Mouse (Mus musculus) intestine, embryonic 16.5 days (tissue): Measurements from ENCODE around the gene Wrb. TPM values are rescaled to one million over a fixed set of nuclear protein-coding genes. Genes with fewer than 3 reads are reported as not detected.
"Not testable (repeated sequence)": the region's sequence is repeated elsewhere in the genome, so short reads cannot be mapped to it uniquely, and the experiment has no call there.

Source experiments
- ATAC-seq: fragments of 200-750 bp; cut with Nextera tagmentation; 2 replicates; pipeline ENCODE4 v1.8.0; 2017; ENCODE audit warnings: moderate TSS enrichment, moderate library complexity
- H3K27ac ChIP-seq: fragments of 300-500 bp; sonication (generic); 2 replicates; pipeline ENCODE4 v1.5.1; 2014; ENCODE audit warnings: mild to moderate bottlenecking, low read length
- H3K27me3 ChIP-seq: fragments of 300-500 bp; sonication (generic); replicated peaks from 2 replicates; pipeline ENCODE4 v1.6.1; 2014; ENCODE audit warnings: low read length, control low read depth, mixed read lengths; ENCODE audit not compliant: control insufficient read depth, insufficient read depth
- H3K36me3 ChIP-seq: fragments of 300-500 bp; sonication (generic); 2 replicates; pipeline ENCODE4 v1.6.1; 2014; ENCODE audit warnings: low read length, control low read depth; ENCODE audit not compliant: control insufficient read depth, insufficient read depth
- H3K4me1 ChIP-seq: fragments of 300-500 bp; sonication (generic); 2 replicates; pipeline ENCODE4 v1.6.1; 2014; ENCODE audit warnings: low read length, control low read depth, mixed read lengths; ENCODE audit not compliant: control insufficient read depth, insufficient read depth
- H3K4me2 ChIP-seq: fragments of 300-500 bp; sonication (generic); 2 replicates; pipeline ENCODE4 v1.6.1; 2014; ENCODE audit warnings: low read depth, low read length, control low read depth
- H3K4me3 ChIP-seq: fragments of 300-500 bp; sonication (generic); 2 replicates; pipeline ENCODE4 v1.5.1; 2014; ENCODE audit warnings: mild to moderate bottlenecking, low read length
- H3K9ac ChIP-seq: fragments of 300-500 bp; sonication (generic); 2 replicates; pipeline ENCODE4 v1.6.1; 2014; ENCODE audit warnings: low read depth, low read length
- H3K9me3 ChIP-seq: fragments of 300-500 bp; sonication (generic); 2 replicates; pipeline ENCODE4 v1.6.1; 2016; ENCODE audit warnings: low read length, control low read depth; ENCODE audit not compliant: control insufficient read depth
- WGBS: fragments of 180-500 bp; shearing (Covaris S2); extraction: QIAGEN DNeasy Blood & Tissue Kit; methylation state at CpG from one replicate; pipeline ENCODE4 v1.1.7; 2014; 5-methylcytosine and 5-hydroxymethylcytosine counted together
- polyA plus RNA-seq: library from polyadenylated mRNA; unstranded; fragments of >200 nt; fragmentation: Nextera tagmentation; extraction: Ambion mirVana; gene quantifications from 2 replicates; pipeline ENCODE4 v1.2.1, GENCODE M21; 2015

Gene Wrb
- polyA plus RNA-seq = 46.9 and 53.2 TPM in 2 replicates

DNA sequence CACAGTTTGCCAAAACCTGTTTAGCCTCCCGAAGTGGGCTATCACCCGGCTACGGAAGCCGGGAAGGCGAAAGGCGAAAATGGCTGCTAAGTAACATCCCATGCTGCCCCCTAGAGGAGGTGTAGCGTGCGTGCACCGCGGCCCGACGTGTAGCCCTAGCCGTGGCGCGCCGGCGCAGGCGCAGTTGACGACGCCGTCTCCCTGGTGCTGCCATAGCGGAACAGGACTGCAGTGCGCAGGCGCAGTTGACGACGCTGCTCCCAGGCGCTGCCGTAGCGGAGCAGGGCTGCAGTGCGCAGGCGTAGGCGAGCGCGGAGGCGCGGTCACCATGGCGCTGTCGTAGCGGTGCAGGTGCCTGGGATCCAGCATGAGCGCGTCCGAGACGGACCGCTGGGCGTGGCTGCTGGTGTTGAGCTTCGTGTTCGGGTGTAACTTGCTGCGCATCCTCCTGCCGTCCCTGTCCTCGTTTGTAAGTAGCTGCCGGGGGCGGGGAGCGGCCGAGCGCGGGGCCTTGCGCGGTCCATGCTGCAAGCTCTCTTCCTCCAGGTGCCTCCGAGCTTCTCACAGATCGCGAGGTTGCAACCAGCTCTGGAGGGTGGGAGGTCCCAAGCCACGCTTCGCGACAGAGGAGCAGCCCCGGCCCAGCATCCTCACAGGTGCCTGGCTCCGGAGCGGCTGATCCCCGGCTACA, at the start of gene Wrb:
Gene Wrb, plus strand, starts transcription at position 298 of the 691 bp plus-strand sequence.
- Histone ChIP-seq H3K27me3 (no peaks in the 10 kb centered on the region), H3K9me3 (no peaks in the 10 kb centered on the region), H3K4me2 (peak within 1 kb of the TSS; percentile 77), H3K9ac (peak within 1 kb of the TSS; percentile 78), H3K27ac (peak within 1 kb of the TSS; percentile 55; the same call in 1 of the 2 replicates), H3K36me3 (no peaks in the 10 kb centered on the region), H3K4me1 (peaks cover 8% of the 10 kb centered on the region; the same call in 1 of the 2 replicates), H3K4me3 (peak within 1 kb of the TSS; percentile 81)
- WGBS = under 1% methylated on average over 68 of the region's 68 CpGs
- peak; percentile 97 for ATAC-seq

DNA sequence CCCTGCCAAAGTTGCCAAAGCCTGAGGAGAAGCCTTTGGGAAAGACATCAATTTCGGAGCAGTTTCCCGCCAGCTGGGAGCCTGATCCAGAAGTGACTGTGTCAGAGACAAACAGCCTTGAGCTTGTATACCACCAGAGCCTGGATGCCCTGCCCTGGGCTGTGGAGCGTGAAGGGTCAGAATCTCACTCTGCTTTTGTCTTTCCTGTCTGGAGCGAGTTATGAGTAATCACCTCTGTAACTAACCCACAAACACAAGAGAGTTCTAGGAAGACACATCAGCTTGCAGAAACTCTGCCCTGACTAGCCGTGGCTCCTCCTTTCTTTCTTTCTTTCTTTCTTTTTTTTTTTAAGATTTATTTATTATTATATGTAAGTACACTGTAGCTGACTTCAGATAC, 49.2 kb upstream of the Wrb start:
- H3K4me1 ChIP-seq = no peaks in the 10 kb centered on the region
- no peak overlapping the region for H3K4me3 ChIP-seq
- ATAC-seq = no peak
- H3K4me2 ChIP-seq = no peak overlapping the region
- 87% methylated on average over 5 of the region's 5 CpGs for WGBS
- H3K36me3 ChIP-seq = no peaks in the 10 kb centered on the region
- H3K27me3 ChIP-seq = no peaks in the 10 kb centered on the region
- no peak overlapping the region for H3K27ac ChIP-seq
- no peaks in the 10 kb centered on the region for H3K9me3 ChIP-seq
- no peak overlapping the region for H3K9ac ChIP-seq

DNA sequence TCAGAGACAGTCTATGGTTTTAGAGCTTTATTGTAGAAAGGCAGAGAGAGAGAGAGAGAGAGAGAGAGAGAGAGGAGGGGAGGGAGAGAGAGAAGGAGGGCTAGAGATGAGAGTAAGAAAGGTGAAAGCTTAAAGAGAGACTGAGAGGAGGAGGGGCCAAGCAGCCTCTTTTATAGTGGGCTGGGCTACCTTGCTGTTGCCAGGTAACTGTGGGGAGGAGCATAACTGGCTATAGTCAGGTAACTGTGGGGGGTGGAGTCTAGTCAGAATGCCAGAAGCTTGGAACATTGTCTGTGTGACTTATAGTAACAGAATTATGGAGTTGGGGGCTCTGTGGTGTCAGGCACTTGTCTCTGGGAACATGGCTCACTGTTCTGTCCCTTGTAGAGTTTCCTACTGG, 47.4 kb upstream of the Wrb start:
- not testable (repeated sequence) for H3K9ac ChIP-seq, H3K4me3 ChIP-seq, H3K36me3 ChIP-seq, ATAC-seq, H3K9me3 ChIP-seq, H3K27me3 ChIP-seq, H3K4me1 ChIP-seq, H3K27ac ChIP-seq, H3K4me2 ChIP-seq

DNA sequence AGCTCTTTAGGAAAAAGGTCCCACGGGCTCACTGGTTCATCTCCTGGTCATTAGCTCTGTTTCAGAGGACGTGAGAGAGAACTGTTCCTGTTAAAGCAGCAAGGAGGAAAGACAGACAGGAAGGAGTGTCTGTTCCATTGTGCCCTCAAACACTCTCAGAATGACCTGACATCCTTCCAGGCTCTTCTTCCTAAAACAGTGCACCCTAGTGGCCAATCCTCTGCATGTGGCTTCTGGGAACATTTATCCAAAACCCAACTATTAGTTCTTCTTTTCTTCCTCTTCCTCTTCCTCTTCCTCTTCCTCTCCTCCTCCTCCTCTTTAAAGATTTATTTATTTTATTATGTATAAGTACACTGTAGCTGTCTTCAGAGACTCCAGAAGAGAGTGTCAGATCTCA, 42.2 kb upstream of the Wrb start:
- 28% methylated on average over 2 of the region's 2 CpGs for WGBS
- H3K4me3 ChIP-seq = no peak overlapping the region
- no peaks in the 10 kb centered on the region for H3K9me3 ChIP-seq
- no peak for ATAC-seq
- H3K36me3 ChIP-seq = no peaks in the 10 kb centered on the region
- no peak overlapping the region for H3K27ac ChIP-seq
- H3K9ac ChIP-seq = no peak overlapping the region
- no peaks in the 10 kb centered on the region for H3K4me1 ChIP-seq
- no peak overlapping the region for H3K4me2 ChIP-seq
- H3K27me3 ChIP-seq = no peaks in the 10 kb centered on the region

DNA sequence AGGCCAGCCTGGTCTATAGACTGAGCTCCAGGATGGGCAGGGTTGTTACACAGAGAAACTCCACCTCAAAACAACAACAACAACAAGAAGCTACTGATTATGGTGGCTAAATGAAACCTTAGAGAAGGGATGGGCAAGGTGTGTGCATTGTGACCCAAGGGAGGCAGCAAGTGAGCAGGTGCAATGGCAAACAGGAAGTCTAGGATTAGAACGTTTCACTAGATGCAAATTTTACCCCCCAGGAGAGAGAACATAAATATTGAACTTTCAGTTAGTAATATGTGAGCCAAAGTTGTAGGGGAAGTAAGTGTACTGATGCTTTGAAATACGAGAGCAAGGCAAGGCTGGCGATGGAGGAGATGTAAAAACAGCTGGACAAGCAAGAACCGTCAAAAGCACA, 35.5 kb upstream of the Wrb start:
- no peak overlapping the region for H3K9ac ChIP-seq
- WGBS = 60% methylated on average over 4 of the region's 4 CpGs
- no peak overlapping the region for H3K4me2 ChIP-seq
- no peak for ATAC-seq
- H3K9me3 ChIP-seq = no peaks in the 10 kb centered on the region
- no peak overlapping the region for H3K4me3 ChIP-seq
- H3K27ac ChIP-seq = no peak overlapping the region
- H3K27me3 ChIP-seq = no peaks in the 10 kb centered on the region
- H3K36me3 ChIP-seq = no peaks in the 10 kb centered on the region
- no peaks in the 10 kb centered on the region for H3K4me1 ChIP-seq

DNA sequence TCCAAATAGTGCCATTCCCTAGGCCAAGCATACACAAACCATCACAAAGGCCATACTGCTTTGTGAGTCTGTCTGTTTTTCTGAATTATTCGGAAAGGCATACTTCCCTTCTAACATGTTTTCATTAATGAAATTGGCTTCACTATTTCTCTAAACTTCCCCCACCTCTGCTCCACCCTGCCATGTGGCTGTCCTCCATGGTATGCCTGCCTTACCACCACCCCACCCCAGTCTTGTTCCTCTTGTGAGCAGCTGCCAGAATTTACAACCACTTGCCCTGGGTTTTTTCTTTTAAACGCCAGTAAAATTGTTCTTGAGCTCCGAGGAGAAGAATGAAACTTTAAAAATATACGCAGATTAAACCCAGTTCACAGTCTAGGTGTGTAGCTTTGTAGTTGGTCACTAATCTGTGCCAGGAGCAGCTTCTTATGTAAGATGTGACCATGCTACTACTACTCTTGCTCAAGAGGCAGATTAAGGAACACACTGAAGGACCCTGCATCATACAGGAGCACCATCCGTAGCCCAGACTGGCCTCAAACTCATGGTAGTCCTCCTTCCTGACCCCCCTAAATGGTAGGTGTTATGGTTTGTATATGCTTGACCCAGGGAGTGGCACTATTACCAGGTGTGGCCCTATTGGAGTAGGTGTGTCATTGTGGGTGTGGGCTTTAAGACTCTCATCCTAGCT, 34.4 kb upstream of the Wrb start:
- WGBS = 78% methylated on average over 5 of the region's 5 CpGs
- ATAC-seq = no peak
- Histone ChIP-seq H3K9me3 (no peaks in the 10 kb centered on the region), H3K4me1 (no peaks in the 10 kb centered on the region), H3K9ac (no peak overlapping the region), H3K4me3 (no peak overlapping the region), H3K27me3 (no peaks in the 10 kb centered on the region), H3K36me3 (no peaks in the 10 kb centered on the region), H3K27ac (no peak overlapping the region), H3K4me2 (no peak overlapping the region)

DNA sequence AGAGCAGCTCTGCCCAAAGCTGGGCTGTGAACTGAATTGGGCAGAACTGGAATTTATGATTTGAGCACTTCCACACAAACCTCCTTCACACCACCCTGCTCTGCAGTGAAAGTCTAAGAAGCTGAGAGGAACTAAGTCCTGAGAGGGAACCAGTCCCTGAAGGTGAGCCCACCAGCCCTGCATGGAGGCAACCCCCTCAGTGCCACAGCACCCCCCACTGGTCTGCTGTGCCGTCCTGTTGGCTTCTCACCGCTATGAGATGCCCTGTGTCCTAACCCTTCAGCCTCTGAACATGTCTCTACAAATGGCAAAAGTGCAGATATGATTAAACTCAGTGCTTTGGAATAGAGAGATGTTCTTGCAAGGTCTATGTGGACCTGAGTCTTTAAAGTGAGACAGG, 32.4 kb upstream of the Wrb start:
- 46% methylated on average over 2 of the region's 2 CpGs for WGBS
- Histone ChIP-seq H3K27me3 (no peaks in the 10 kb centered on the region), H3K4me3 (no peak overlapping the region), H3K9me3 (no peaks in the 10 kb centered on the region), H3K4me1 (no peaks in the 10 kb centered on the region), H3K9ac (no peak overlapping the region), H3K27ac (no peak overlapping the region), H3K4me2 (no peak overlapping the region), H3K36me3 (no peaks in the 10 kb centered on the region)
- ATAC-seq = no peak

DNA sequence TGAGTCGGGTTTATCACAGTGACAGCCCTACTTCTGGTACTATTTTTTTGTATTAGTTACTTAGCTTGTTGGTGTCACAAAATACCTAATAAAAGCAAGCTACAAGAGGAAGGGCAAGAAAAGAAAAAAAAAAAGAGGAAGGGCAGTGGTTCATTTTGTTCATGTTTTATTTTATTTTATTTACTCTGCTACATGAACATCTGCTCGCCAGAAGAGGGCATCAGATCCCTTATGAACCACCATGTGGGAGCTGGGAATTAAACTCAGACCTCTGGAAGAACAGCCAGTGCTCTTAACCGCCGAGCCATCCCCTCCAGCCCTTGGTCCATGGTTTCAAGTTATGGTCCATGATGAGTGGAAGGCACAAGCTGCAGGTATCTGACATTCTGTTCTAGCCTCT, 30.5 kb upstream of the Wrb start:
- H3K4me2 ChIP-seq = no peak overlapping the region
- 58% methylated on average over 4 of the region's 4 CpGs for WGBS
- H3K36me3 ChIP-seq = no peaks in the 10 kb centered on the region
- ATAC-seq = no peak
- H3K27me3 ChIP-seq = no peaks in the 10 kb centered on the region
- no peak overlapping the region for H3K27ac ChIP-seq
- no peaks in the 10 kb centered on the region for H3K4me1 ChIP-seq
- no peak overlapping the region for H3K9ac ChIP-seq
- H3K9me3 ChIP-seq = no peaks in the 10 kb centered on the region
- no peak overlapping the region for H3K4me3 ChIP-seq

DNA sequence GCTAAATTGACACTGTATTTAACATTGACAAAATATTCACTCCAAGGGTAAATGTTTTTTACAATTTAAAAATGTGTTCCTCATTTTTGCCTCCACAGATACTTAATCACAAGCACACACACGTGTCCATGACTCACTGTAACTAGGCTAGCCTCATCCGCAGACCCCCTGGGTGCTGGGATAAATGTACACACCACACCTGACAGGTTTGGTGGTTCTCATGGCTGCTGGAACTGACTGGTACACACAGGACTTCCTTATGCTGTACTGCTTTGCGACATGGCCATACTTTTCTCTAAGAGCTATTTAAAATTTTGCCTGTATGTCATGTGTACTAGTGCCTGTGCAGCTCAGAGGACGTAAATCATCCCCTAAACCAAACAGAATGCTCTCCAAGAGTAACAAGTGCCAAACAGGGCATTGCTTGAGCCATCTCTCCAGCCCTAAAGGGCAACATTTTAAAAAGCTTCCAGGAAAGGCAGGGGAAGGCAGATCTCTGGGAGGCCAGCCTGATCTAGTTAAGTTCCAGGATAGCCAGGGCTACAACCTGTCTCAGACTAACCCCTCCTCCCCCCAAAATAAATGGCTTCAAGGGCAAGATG, 25.1 kb upstream of the Wrb start:
- Histone ChIP-seq H3K4me3 (no peak overlapping the region), H3K4me2 (no peak overlapping the region), H3K36me3 (peaks cover 15% of the 10 kb centered on the region), H3K27me3 (no peaks in the 10 kb centered on the region), H3K9me3 (no peaks in the 10 kb centered on the region), H3K9ac (no peak overlapping the region), H3K4me1 (no peaks in the 10 kb centered on the region), H3K27ac (no peak overlapping the region)
- 51% methylated on average over 4 of the region's 4 CpGs for WGBS
- ATAC-seq = 0 out of 2 replicates have a peak, but pooled peaks have one; percentile 31
